9 mouse cellular contexts compared by ENCODE assay signal in genomic region chr7:130605111-130605510, GRCm38 (mm10). TPM values are rescaled to one million over a fixed set of nuclear protein-coding genes. Genes with fewer than 3 reads are reported as not detected.
A peak's percentile ranks its signal among the peaks of the same experiment; 100 is the strongest.
DNase-seq lines count a peak whose midpoint lies in the region; TF ChIP-seq lines count a peak whose summit lies in the region.
"Had no signal": no experiment of that assay in that cellular context is flagged by ENCODE, and none has a peak within 500 bp of the region (broad histone marks: within the 10 kb centered on the region; RNA-seq: fewer than 3 reads in every experiment).

No protein-coding gene starts in this region.

- no peaks in the 10 kb centered on the region for H3K4me1 ChIP-seq in heart, adult 2 months (ENCODE audit: control insufficient read depth, insufficient read depth, low read length)
- no peaks in the 10 kb centered on the region; the same call in 1 of the 2 replicates for H3K4me1 ChIP-seq in bone marrow, adult 2 months (ENCODE audit: control insufficient read depth, insufficient read depth, low read length)

- no peaks in the 10 kb centered on the region for H3K27me3 ChIP-seq in heart, adult 2 months (ENCODE audit: control insufficient read depth, insufficient read depth, low read length)

- no peaks in the 10 kb centered on the region for H3K79me2 ChIP-seq in heart, adult 2 months (replicated peaks; ENCODE audit: control insufficient read depth, insufficient read depth, low read length)

- H3K9ac ChIP-seq in heart, adult 2 months (ENCODE audit: low read depth, low read length) = no peak overlapping the region
- H3K9ac ChIP-seq: limb, embryonic 13.5 days had no signal

- no peaks in the 10 kb centered on the region; the same call in none of the 2 replicates for H3K36me3 ChIP-seq in heart, adult 2 months (ENCODE audit: control insufficient read depth, insufficient read depth, low read length)
- H3K36me3 ChIP-seq: limb, embryonic 13.5 days had no signal

- WGBS in heart, adult 2 months = 25% methylated on average over 6 of the region's 6 CpGs
- 29% methylated on average over 6 of the region's 6 CpGs for WGBS in bone marrow, adult 2 months

- no peak for TF ChIP-seq POLR2A in heart, adult 2 months (IDR thresholded peaks at IDR 0.05; ENCODE audit: insufficient read depth, low read depth, low read length)
- no peak for TF ChIP-seq POLR2A in bone marrow, adult 2 months (IDR thresholded peaks at IDR 0.05; ENCODE audit: borderline replicate concordance, control insufficient read depth, low read depth, low read length)

- no peak overlapping the region for H3K4me3 ChIP-seq in heart, adult 2 months
- no peak overlapping the region for H3K4me3 ChIP-seq in bone marrow, adult 2 months (replicated peaks; ENCODE audit: control insufficient read depth, low read depth, low read length)
- H3K4me3 ChIP-seq: limb, embryonic 13.5 days had no signal

- no peak overlapping the region for H3K27ac ChIP-seq in heart, adult 2 months
- no peak overlapping the region for H3K27ac ChIP-seq in bone marrow, adult 2 months (ENCODE audit: control insufficient read depth, insufficient read depth, low read depth, low read length, poor library complexity)
- H3K27ac ChIP-seq: limb, embryonic 13.5 days had no signal

- TF ChIP-seq CTCF in heart, adult 2 months (IDR thresholded peaks at IDR 0.05) = peak; percentile 90
- peak; percentile 51 for TF ChIP-seq CTCF in bone marrow, adult 2 months (IDR thresholded peaks at IDR 0.05; ENCODE audit: control insufficient read depth, insufficient read depth, low read length)

- DNase-seq in heart, adult 2 months = peak in 1 of 2 experiments; percentile 27
- DNase-seq in heart, postnatal 25 days (ENCODE audit: low spot score) = no peak
- DNase-seq in 416B (ENCODE audit: low read depth) = peak; percentile 42
- DNase-seq in lung, postnatal 14 days = peak; percentile 25
- no peak for DNase-seq in urinary bladder, postnatal 25 days (ENCODE audit: low spot score)
- DNase-seq in cerebellum, postnatal 4 days (ENCODE audit: low spot score in 2 of 2) = no peak
- no peak for DNase-seq in left cerebral cortex, adult 18-20 months (ENCODE audit: low spot score in 2 of 2)

- intact Hi-C loops in heart, adult 2 months (cut with DNase I) = loop anchor here (2.0 to 5.0 kb wide), 3 partner anchors 68 to 158 kb away; no protein-coding TSS in a partner anchor
- intact Hi-C loops in heart, postnatal 25 days (cut with DNase I) = loop anchor here (2.0 to 10.0 kb wide), 3 partner anchors 70 to 158 kb away; no protein-coding TSS in a partner anchor

- peak; percentile 76; the same call in 1 of the 2 replicates for TF ChIP-seq EP300 in heart, adult 2 months (IDR thresholded peaks at IDR 0.05; ENCODE audit: insufficient read depth, low read depth, low read length)

RNA-seq across cellular contexts. Expression of gene Tacc2, which starts 27.9 kb away (rescaled TPM):
- total RNA-seq in heart, adult 2 months (2021) = 100 to 1,000 TPM; 339 to 480 TPM
- polyA plus RNA-seq in heart, adult 2 months (2012; rRNA removed) = 117 and 163 TPM in 2 replicates
- 100 to 1,000 TPM; 364 to 380 TPM for total RNA-seq in heart, postnatal 25 days (2021)
- 4.4 and 12.0 TPM in 2 replicates for polyA plus RNA-seq in bone marrow, adult 2 months (2011; ENCODE audit: insufficient read depth, insufficient read length, low replicate concordance, missing spikeins)
- total RNA-seq in left cerebral cortex, adult 18-20 months (2021) = 10 to 100 TPM; 61.9 to 68.9 TPM

RNA-seq across cellular contexts. Expression of gene Nsmce4a, which starts 32.2 kb away (rescaled TPM):
- 10 to 100 TPM; 38.6 to 46.0 TPM for total RNA-seq in heart, adult 2 months (2021)
- 20.0 and 32.3 TPM in 2 replicates for polyA plus RNA-seq in heart, adult 2 months (2012; rRNA removed)
- 10 to 100 TPM; 38.5 to 46.1 TPM for total RNA-seq in heart, postnatal 25 days (2021)
- polyA plus RNA-seq in bone marrow, adult 2 months (2011; ENCODE audit: insufficient read depth, insufficient read length, low replicate concordance, missing spikeins) = 63.4 and 84.2 TPM in 2 replicates
- 10 to 100 TPM; 40.3 to 44.7 TPM for total RNA-seq in left cerebral cortex, adult 18-20 months (2021)

Comparison
In these comparisons a context has a peak if more than half of its experiments do, and no peak if none do; other contexts are left out.
1. DNase-seq: peak in 416B (single experiment) and lung, postnatal 14 days (single experiment); none in heart, postnatal 25 days (single experiment), urinary bladder, postnatal 25 days (single experiment), cerebellum, postnatal 4 days (0 of 2) and left cerebral cortex, adult 18-20 months (0 of 2).
2. RNA of gene Tacc2, which starts 27.9 kb away (total RNA-seq): 339 to 480 TPM in heart, adult 2 months and 364 to 380 TPM in heart, postnatal 25 days; 61.9 to 68.9 TPM in left cerebral cortex, adult 18-20 months; every median in the first group is over 4 times any median in the second.